Mouse (Mus musculus) cortical plate, adult 2 months (tissue): ENCODE measurements around the gene Gpr152.

Experiments used
- CTCF ChIP-seq: fragments of 200-500 bp; IDR thresholded peaks from 2 replicates; pipeline ENCODE4 v1.5.1; 2011; ENCODE audit warnings: mild to moderate bottlenecking, control low read depth, low read length; ENCODE audit not compliant: insufficient read depth; ENCODE audit errors: extremely low read depth
- POLR2A ChIP-seq: fragments of 200-500 bp; IDR thresholded peaks from 2 replicates; pipeline ENCODE4 v1.6.1; 2011; ENCODE audit warnings: mild to moderate bottlenecking, low read length, control low read depth; ENCODE audit not compliant: insufficient read depth; ENCODE audit errors: extremely low read depth

DNA sequence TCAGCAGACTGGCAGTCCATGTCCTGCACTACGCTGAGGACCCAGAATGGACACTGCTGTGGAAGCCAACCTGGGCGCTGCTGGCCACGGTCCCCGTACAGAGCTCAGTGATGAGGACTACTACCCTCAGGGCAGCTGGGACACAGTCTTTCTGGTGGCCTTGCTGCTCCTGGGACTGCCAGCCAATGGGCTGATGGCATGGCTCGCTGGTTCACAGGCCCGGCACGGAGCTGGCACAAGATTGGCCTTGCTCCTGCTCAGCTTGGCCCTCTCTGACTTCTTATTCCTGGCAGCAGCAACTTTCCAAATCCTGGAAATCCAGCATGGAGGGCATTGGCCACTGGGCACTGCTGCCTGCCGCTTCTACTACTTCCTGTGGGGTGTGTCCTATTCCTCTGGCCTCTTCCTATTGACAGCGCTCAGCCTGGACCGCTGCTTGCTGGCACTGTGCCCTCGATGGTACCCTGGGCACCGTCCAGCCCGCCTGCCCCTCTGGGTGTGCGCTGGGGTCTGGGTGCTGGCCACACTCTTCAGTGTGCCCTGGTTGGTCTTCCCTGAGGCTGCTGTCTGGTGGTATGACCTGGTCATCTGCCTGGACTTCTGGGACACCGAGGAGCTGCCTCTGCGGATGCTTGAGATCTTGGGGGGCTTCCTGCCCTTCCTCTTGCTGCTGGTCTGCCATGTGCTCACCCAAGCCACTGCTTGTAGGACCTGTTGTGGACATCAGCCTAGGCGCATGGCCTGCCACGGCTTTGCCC, 3.0 kb downstream of the Gpr152 start:
- TF ChIP-seq CTCF (no peak), POLR2A (no peak)
